Mouse (Mus musculus): ENCODE measurements around the gene Sgo1.

Sgo1 gene

GRCm38 (mm10) chr17:53650251-53650661 lies 38.9 kb downstream of the Sgo1 start:
- DNase-seq (ENCODE audit: low spot score in 2 of 2) = no peak

- no peak for DNase-seq (ENCODE audit: low spot score in 2 of 2)
Observed at GRCm38 (mm10) chr17:53643360-53643759, 45.8 kb downstream of the Sgo1 start.

GRCm38 (mm10) chr17:53631344-53631743 lies 57.8 kb downstream of the Sgo1 start:
- no peak for DNase-seq (ENCODE audit: low spot score in 2 of 2)

- DNase-seq (ENCODE audit: low spot score in 2 of 2) = no peak
Observed at GRCm38 (mm10) chr17:53628131-53628530, 61.0 kb downstream of the Sgo1 start.

- no peak for DNase-seq (ENCODE audit: low spot score in 2 of 2)
Observed at GRCm38 (mm10) chr17:53627497-53627896, 61.6 kb downstream of the Sgo1 start.

GRCm38 (mm10) chr17:53626160-53626559 lies 63.0 kb downstream of the Sgo1 start:
- no peak for DNase-seq (ENCODE audit: low spot score in 2 of 2)
